Mouse (Mus musculus) neural tube, embryonic 12.5 days (tissue): Measurements from ENCODE around the gene Sf1. TPM values are rescaled to one million over a fixed set of nuclear protein-coding genes. Genes with fewer than 3 reads are reported as not detected.
A peak's percentile ranks its signal among the peaks of the same experiment; 100 is the strongest.

Source experiments
- ATAC-seq: fragments of 200-750 bp; cut with Nextera tagmentation; 2 replicates; pipeline ENCODE4 v1.8.0; 2017; ENCODE audit warnings: low read depth, mild to moderate bottlenecking, moderate TSS enrichment, moderate library complexity; ENCODE audit not compliant: low FRiP score
- H3K27ac ChIP-seq: fragments of 300-500 bp; sonication (generic); 2 replicates; pipeline ENCODE4 v1.5.1; 2016
- H3K27me3 ChIP-seq: fragments of 300-500 bp; sonication (generic); replicated peaks from 2 replicates; pipeline ENCODE4 v1.6.1; 2016; ENCODE audit warnings: mild to moderate bottlenecking
- H3K36me3 ChIP-seq: fragments of 300-500 bp; sonication (generic); 2 replicates; pipeline ENCODE4 v1.6.1; 2016; ENCODE audit warnings: mild to moderate bottlenecking
- H3K4me1 ChIP-seq: fragments of 300-500 bp; sonication (generic); 2 replicates; pipeline ENCODE4 v1.6.1; 2016
- H3K4me2 ChIP-seq: fragments of 300-500 bp; sonication (generic); replicated peaks from 2 replicates; pipeline ENCODE4 v1.6.1; 2016; ENCODE audit warnings: mild to moderate bottlenecking
- H3K4me3 ChIP-seq: fragments of 300-500 bp; sonication (generic); 2 replicates; pipeline ENCODE4 v1.5.1; 2016
- H3K9ac ChIP-seq: fragments of 300-500 bp; sonication (generic); 2 replicates; pipeline ENCODE4 v1.6.1; 2016; ENCODE audit warnings: mild to moderate bottlenecking
- H3K9me3 ChIP-seq: fragments of 300-500 bp; sonication (generic); 2 replicates; pipeline ENCODE4 v1.6.1; 2016; ENCODE audit warnings: mild to moderate bottlenecking
- WGBS: fragments of 180-500 bp; shearing (Covaris S2); methylation state at CpG from one replicate; pipeline ENCODE4 v1.1.7; 2016; 5-methylcytosine and 5-hydroxymethylcytosine counted together
- polyA plus RNA-seq: library from polyadenylated mRNA; unstranded; fragments of >200 nt; fragmentation: Nextera tagmentation; extraction: Ambion mirVana; gene quantifications from 2 replicates; pipeline ENCODE4 v1.2.1, GENCODE M21; 2016

Gene Sf1
- polyA plus RNA-seq, 1 experiment from 2014 or later = 171 TPM

DNA sequence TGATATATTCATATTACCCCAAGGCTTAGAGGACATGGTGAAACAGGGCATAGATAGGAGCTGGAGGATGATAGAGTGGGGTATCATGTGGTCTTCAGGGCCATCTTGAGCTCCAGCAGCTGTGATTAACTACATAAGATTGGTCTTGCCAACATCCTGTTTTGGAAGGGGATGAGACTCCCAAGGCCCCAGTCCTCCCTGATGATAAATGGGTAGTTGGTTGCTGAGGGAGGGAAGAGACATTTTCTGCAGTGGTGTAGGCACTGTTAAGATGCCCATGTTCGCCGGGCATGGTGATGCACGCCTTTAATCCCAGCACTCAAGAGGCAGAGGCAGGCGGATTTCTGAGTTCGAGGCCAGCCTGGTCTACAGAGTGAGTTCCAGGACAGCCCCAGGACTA is 17.7 kb downstream of the Sf1 start:
- H3K4me2 ChIP-seq = no peak overlapping the region
- peaks cover 25% of the 10 kb centered on the region for H3K36me3 ChIP-seq
- H3K9ac ChIP-seq = no peak overlapping the region
- H3K4me3 ChIP-seq = no peak overlapping the region
- no peak overlapping the region for H3K27ac ChIP-seq
- no peaks in the 10 kb centered on the region for H3K27me3 ChIP-seq
- H3K9me3 ChIP-seq = no peaks in the 10 kb centered on the region
- WGBS = 98% methylated on average over 5 of the region's 5 CpGs
- no peak for ATAC-seq
- H3K4me1 ChIP-seq = peaks cover 17% of the 10 kb centered on the region

DNA sequence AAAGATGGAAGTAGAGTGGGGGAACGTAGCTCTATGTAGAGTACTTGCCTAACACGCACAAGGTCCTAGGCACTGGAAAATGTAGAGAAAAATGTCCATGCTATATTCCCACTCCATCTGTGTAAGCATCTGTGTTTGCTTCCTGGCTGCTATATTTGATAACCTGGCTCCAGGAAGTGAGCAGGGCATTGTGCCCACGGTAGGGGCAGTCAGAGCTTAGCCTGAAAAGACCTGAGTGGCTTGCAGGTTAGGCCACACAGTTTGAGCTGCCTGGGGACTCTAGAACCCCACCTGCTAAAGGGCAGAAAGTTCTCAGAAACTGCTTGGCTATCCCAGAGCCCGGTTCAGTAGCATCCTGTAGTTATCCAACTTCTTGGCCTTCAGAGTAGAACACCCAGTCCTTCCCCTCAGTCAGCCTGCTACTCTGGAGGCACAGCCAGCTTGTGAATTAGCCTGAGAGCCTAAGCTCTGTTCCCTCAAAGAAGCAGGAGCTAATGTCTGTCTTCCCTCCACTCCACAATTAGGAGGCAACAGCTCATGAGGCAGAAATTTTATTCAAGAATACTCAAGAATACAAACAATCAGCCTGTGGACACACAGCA is 18.9 kb downstream of the Sf1 start:
- Histone ChIP-seq H3K4me2 (no peak overlapping the region), H3K9ac (no peak overlapping the region), H3K4me3 (no peak overlapping the region), H3K36me3 (peaks cover 14% of the 10 kb centered on the region), H3K9me3 (no peaks in the 10 kb centered on the region), H3K27me3 (no peaks in the 10 kb centered on the region), H3K4me1 (peaks cover 11% of the 10 kb centered on the region), H3K27ac (no peak overlapping the region)
- WGBS = 84% methylated on average over 4 of the region's 4 CpGs
- no peak for ATAC-seq

- Histone ChIP-seq H3K4me1 (peaks cover 7% of the 10 kb centered on the region; the same call in 1 of the 2 replicates), H3K4me2 (no peak overlapping the region), H3K4me3 (no peak overlapping the region), H3K27me3 (no peaks in the 10 kb centered on the region), H3K9me3 (no peaks in the 10 kb centered on the region), H3K27ac (no peak overlapping the region), H3K9ac (0 out of 2 replicates have a peak overlapping the region, but pooled peaks have one; percentile 5), H3K36me3 (0 out of 2 replicates have a peak, but pooled peaks cover 4% of the 10 kb centered on the region)
- WGBS = 52% methylated on average over 5 of the region's 5 CpGs
- no peak for ATAC-seq
Observed at GRCm38 (mm10) chr19:6383470-6383869, 20.0 kb downstream of the Sf1 start.

DNA sequence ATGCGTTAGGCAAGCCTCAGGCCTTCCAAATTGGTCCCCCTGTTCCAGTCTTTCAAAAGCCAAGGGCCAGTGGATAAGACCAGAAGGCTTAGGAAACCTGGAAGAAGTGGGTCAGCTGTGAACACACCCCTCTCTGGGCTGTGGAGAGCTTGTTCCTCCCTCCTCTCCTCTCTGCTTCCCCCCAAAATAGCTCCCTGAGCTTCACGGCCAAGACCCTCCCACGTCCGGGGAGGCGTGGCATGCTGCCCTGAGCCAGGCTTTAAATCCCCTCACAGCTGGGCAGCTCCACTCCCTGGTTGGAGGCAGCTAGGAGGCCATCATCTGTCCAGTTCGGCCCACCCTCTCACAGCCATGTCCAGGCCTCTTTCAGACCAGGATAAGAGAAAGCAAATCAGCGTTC is 20.6 kb downstream of the Sf1 start, which contains the start of gene Pygm:
Gene Pygm, plus strand, starts transcription at position 272 of the 400 bp plus-strand sequence.
- H3K27ac ChIP-seq = no peak within 1 kb of the TSS
- H3K9ac ChIP-seq = 0 out of 2 replicates have a peak within 1 kb of the TSS, but pooled peaks have one; percentile 5

DNA sequence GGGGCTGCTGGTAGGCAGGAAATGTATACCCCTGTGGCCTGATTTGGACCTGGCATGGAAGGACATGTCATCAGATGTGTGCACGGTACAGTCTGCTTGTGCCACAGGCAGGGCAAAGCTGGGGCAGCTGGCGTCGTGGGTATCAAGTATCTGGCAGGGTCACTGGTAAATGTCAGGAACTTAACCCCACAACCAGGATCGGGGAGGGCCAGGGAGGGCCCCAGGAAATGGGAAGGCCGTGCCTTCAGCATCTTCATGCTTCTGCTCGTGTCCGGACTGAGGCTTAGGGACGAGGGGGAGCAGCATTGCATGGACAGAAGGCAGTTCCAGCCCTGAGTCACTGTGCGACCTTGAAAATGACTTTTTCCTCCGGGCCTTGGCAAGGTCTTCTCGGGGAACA is 21.5 kb downstream of the Sf1 start:
- Histone ChIP-seq H3K36me3 (no peaks in the 10 kb centered on the region), H3K9ac (no peak overlapping the region), H3K27me3 (no peaks in the 10 kb centered on the region), H3K4me2 (no peak overlapping the region), H3K9me3 (no peaks in the 10 kb centered on the region), H3K4me1 (peaks cover 16% of the 10 kb centered on the region), H3K27ac (no peak overlapping the region), H3K4me3 (no peak overlapping the region)
- WGBS = 84% methylated on average over 11 of the region's 11 CpGs
- no peak for ATAC-seq

More for the DNA sequence above, 20.6 kb downstream of the Sf1 start, which contains the start of gene Pygm:
- no peaks in the 10 kb centered on the region for H3K9me3 ChIP-seq
- no peak for ATAC-seq
- WGBS = 20% methylated on average over 7 of the region's 7 CpGs
- H3K27me3 ChIP-seq = no peaks in the 10 kb centered on the region
- no peak within 1 kb of the TSS for H3K4me2 ChIP-seq
- no peak within 1 kb of the TSS for H3K4me3 ChIP-seq
- H3K36me3 ChIP-seq = no peaks in the 10 kb centered on the region
- peaks cover 8% of the 10 kb centered on the region; the same call in 1 of the 2 replicates for H3K4me1 ChIP-seq

DNA sequence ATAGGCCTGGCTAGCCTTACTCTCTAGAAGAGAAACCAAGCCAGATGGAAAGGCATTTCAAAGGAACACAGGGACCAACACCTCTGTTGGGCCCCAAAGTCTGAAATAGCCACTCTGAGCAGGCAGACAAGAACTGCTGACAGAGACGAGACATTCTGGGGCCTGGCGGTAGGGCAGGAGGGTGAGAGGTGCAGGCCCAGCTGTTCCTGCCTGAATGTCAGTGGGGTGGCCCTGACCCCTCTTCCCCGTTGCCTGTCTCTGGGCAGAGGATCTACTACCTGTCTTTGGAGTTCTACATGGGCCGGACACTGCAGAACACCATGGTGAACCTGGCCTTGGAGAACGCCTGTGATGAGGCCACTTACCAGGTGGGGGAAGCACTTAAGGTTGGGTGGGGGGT is 21.9 kb downstream of the Sf1 start:
- Histone ChIP-seq H3K36me3 (no peaks in the 10 kb centered on the region), H3K27ac (no peak overlapping the region), H3K9ac (no peak overlapping the region), H3K9me3 (no peaks in the 10 kb centered on the region), H3K4me3 (no peak overlapping the region), H3K4me1 (peaks cover 16% of the 10 kb centered on the region), H3K4me2 (no peak overlapping the region), H3K27me3 (no peaks in the 10 kb centered on the region)
- ATAC-seq = no peak
- 85% methylated on average over 5 of the region's 5 CpGs for WGBS

GRCm38 (mm10) chr19:6385821-6386220 is 22.3 kb downstream of the Sf1 start:
- Histone ChIP-seq H3K4me1 (peaks cover 16% of the 10 kb centered on the region), H3K9me3 (no peaks in the 10 kb centered on the region), H3K27me3 (no peaks in the 10 kb centered on the region), H3K4me3 (no peak overlapping the region), H3K4me2 (no peak overlapping the region), H3K27ac (no peak overlapping the region), H3K9ac (no peak overlapping the region), H3K36me3 (no peaks in the 10 kb centered on the region)
- no peak for ATAC-seq
- WGBS = 75% methylated on average over 7 of the region's 7 CpGs

- Histone ChIP-seq H3K9me3 (no peaks in the 10 kb centered on the region), H3K27me3 (no peaks in the 10 kb centered on the region), H3K36me3 (no peaks in the 10 kb centered on the region), H3K9ac (no peak overlapping the region), H3K4me3 (no peak overlapping the region), H3K27ac (no peak overlapping the region), H3K4me2 (no peak overlapping the region), H3K4me1 (peaks cover 16% of the 10 kb centered on the region)
- WGBS = 60% methylated on average over 9 of the region's 9 CpGs
- ATAC-seq = no peak
Observed at GRCm38 (mm10) chr19:6386234-6386633, 22.7 kb downstream of the Sf1 start.

DNA sequence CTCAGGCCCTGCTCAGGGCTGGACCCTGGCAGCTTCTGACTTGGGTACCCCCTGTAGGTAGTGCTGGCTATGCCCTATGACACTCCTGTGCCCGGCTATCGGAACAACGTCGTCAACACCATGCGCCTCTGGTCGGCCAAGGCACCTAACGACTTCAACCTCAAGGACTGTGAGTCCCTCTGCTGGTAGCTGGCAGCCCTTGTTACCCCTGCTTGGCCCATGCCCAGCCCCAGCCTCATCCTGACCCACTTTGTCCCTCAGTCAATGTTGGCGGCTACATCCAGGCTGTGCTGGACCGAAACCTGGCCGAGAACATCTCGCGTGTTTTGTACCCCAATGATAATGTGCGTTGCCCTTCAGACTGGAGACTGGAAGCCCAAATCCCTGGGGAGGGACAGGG is 24.5 kb downstream of the Sf1 start:
- Histone ChIP-seq H3K4me1 (peaks cover 16% of the 10 kb centered on the region), H3K4me2 (no peak overlapping the region), H3K9me3 (no peaks in the 10 kb centered on the region), H3K9ac (no peak overlapping the region), H3K4me3 (no peak overlapping the region), H3K27ac (no peak overlapping the region), H3K27me3 (no peaks in the 10 kb centered on the region), H3K36me3 (no peaks in the 10 kb centered on the region)
- no peak for ATAC-seq
- 83% methylated on average over 13 of the region's 13 CpGs for WGBS

- no peaks in the 10 kb centered on the region for H3K9me3 ChIP-seq
- H3K27ac ChIP-seq = no peak overlapping the region
- ATAC-seq = no peak
Observed at GRCm38 (mm10) chr19:6389803-6390202, 26.3 kb downstream of the Sf1 start.

GRCm38 (mm10) chr19:6390251-6390650 is 26.8 kb downstream of the Sf1 start:
- Histone ChIP-seq H3K27ac (no peak overlapping the region), H3K4me3 (no peak overlapping the region), H3K36me3 (no peaks in the 10 kb centered on the region), H3K9me3 (no peaks in the 10 kb centered on the region), H3K9ac (no peak overlapping the region), H3K4me1 (peaks cover 12% of the 10 kb centered on the region), H3K27me3 (no peaks in the 10 kb centered on the region), H3K4me2 (no peak overlapping the region; the same call in 1 of the 2 replicates)
- no peak for ATAC-seq
- WGBS = 63% methylated on average over 6 of the region's 6 CpGs

More at GRCm38 (mm10) chr19:6389803-6390202, 26.3 kb downstream of the Sf1 start:
- 0 out of 2 replicates have a peak overlapping the region, but pooled peaks have one; percentile 7 for H3K4me3 ChIP-seq
- no peak overlapping the region for H3K9ac ChIP-seq
- H3K27me3 ChIP-seq = no peaks in the 10 kb centered on the region
- 12% methylated on average over 16 of the region's 16 CpGs for WGBS
- H3K36me3 ChIP-seq = no peaks in the 10 kb centered on the region
- peaks cover 12% of the 10 kb centered on the region for H3K4me1 ChIP-seq
- H3K4me2 ChIP-seq = peak overlapping the region; percentile 47

GRCm38 (mm10) chr19:6392743-6393393 is 29.4 kb downstream of the Sf1 start:
- Histone ChIP-seq H3K4me2 (no peak overlapping the region), H3K27me3 (peaks cover 7% of the 10 kb centered on the region; the same call in 1 of the 2 replicates), H3K4me3 (no peak overlapping the region), H3K9me3 (no peaks in the 10 kb centered on the region), H3K27ac (no peak overlapping the region), H3K4me1 (peaks cover 9% of the 10 kb centered on the region; the same call in 1 of the 2 replicates), H3K36me3 (no peaks in the 10 kb centered on the region), H3K9ac (no peak overlapping the region)
- 91% methylated on average over 14 of the region's 14 CpGs for WGBS
- ATAC-seq = no peak
